Comparison of ENCODE assay signal across 8 mouse cellular contexts in genomic region chr6:131386416-131387019, GRCm38 (mm10). TPM values are rescaled to one million over a fixed set of nuclear protein-coding genes. Genes with fewer than 3 reads are reported as not detected.
A peak's percentile ranks its signal among the peaks of the same experiment; 100 is the strongest.
DNase-seq lines count a peak whose midpoint lies in the region; ATAC-seq and TF ChIP-seq lines count a peak whose summit lies in the region.

No protein-coding gene starts in this region.

- TF ChIP-seq RAD21 in MEL (IDR thresholded peaks at IDR 0.05; ENCODE audit: low read depth, low read length), result no peak

- H3K4me1 ChIP-seq in heart, embryonic 13.5 days, result peaks cover 60% of the 10 kb centered on the region
- H3K4me1 ChIP-seq in MEL (ENCODE audit: control insufficient read depth in 1 of 2, insufficient read depth in 2 of 2, low read length in 2 of 2), result peaks cover 19 to 41% of the 10 kb centered on the region in 2 experiments
- no peaks in the 10 kb centered on the region for H3K4me1 ChIP-seq in hindbrain, embryonic 11.5 days (replicated peaks; ENCODE audit: control insufficient read depth, insufficient read depth, low read length)
- H3K4me1 ChIP-seq in midbrain, embryonic 11.5 days (ENCODE audit: control insufficient read depth, insufficient read depth, low read length), result peaks cover 12% of the 10 kb centered on the region; the same call in 1 of the 2 replicates

- TF ChIP-seq CTCF in MEL (IDR thresholded peaks at IDR 0.05 in 2 of 3, conservative IDR thresholded peaks at IDR 0.05 in 1 of 3; ENCODE audit: control insufficient read depth in 1 of 3, insufficient read depth in 1 of 3, low read depth in 2 of 3, low read length in 3 of 3, poor library complexity in 1 of 3, severe bottlenecking in 1 of 3), result no peak

- H3K4me3 ChIP-seq in heart, embryonic 13.5 days, result peak overlapping the region; percentile 96
- peak overlapping the region; percentile 99 for H3K4me3 ChIP-seq in MEL (ENCODE audit: control insufficient read depth in 1 of 2, insufficient read depth in 1 of 2, low read depth in 2 of 2, low read length in 2 of 2)
- H3K4me3 ChIP-seq in hindbrain, embryonic 11.5 days (ENCODE audit: low read depth, low read length), result peak overlapping the region; percentile 66
- H3K4me3 ChIP-seq in midbrain, embryonic 11.5 days (ENCODE audit: low read depth, low read length), result peak overlapping the region; percentile 80

- no peak for ATAC-seq in heart, embryonic 13.5 days (ENCODE audit: extremely low read depth, insufficient number of reproducible peaks, low FRiP score, low TSS enrichment)
- ATAC-seq in hindbrain, embryonic 11.5 days (ENCODE audit: low FRiP score), result no peak
- no peak for ATAC-seq in midbrain, embryonic 11.5 days (ENCODE audit: low FRiP score)

- peak overlapping the region; percentile 98 for H3K9ac ChIP-seq in heart, embryonic 13.5 days
- H3K9ac ChIP-seq in MEL (ENCODE audit: control insufficient read depth, low read depth, low read length, poor library complexity, severe bottlenecking), result peak overlapping the region; percentile 97
- no peak overlapping the region for H3K9ac ChIP-seq in hindbrain, embryonic 11.5 days (ENCODE audit: low read depth, low read length)
- peak overlapping the region; percentile 89 for H3K9ac ChIP-seq in midbrain, embryonic 11.5 days (ENCODE audit: low read length)

- no peaks in the 10 kb centered on the region; the same call in 1 of the 2 replicates for H3K36me3 ChIP-seq in heart, embryonic 13.5 days
- H3K36me3 ChIP-seq in MEL (ENCODE audit: control insufficient read depth in 1 of 2, insufficient read depth in 2 of 2, low read length in 2 of 2), result peaks cover 23 to 52% of the 10 kb centered on the region in 2 experiments
- H3K36me3 ChIP-seq in hindbrain, embryonic 11.5 days (ENCODE audit: control insufficient read depth, insufficient read depth, low read length), result no peaks in the 10 kb centered on the region
- no peaks in the 10 kb centered on the region for H3K36me3 ChIP-seq in midbrain, embryonic 11.5 days (ENCODE audit: control insufficient read depth, insufficient read depth, low read length)

- no peak overlapping the region for H3K27ac ChIP-seq in heart, embryonic 13.5 days (replicated peaks)
- H3K27ac ChIP-seq in MEL (ENCODE audit: control insufficient read depth, low read depth, low read length), result peak overlapping the region; percentile 98
- H3K27ac ChIP-seq in hindbrain, embryonic 11.5 days (ENCODE audit: low read depth, low read length), result no peak overlapping the region
- H3K27ac ChIP-seq in midbrain, embryonic 11.5 days (ENCODE audit: low read depth, low read length), result no peak overlapping the region

- TF ChIP-seq EP300 in MEL (IDR thresholded peaks at IDR 0.05; ENCODE audit: low read depth in 1 of 2, low read length in 2 of 2), result peak in 1 of 2 experiments; percentile 86; a peak in 3 of 4 replicates

- H3K79me2 ChIP-seq in MEL (ENCODE audit: control insufficient read depth, insufficient read depth, low read length, poor library complexity), result peaks cover 71% of the 10 kb centered on the region

- H3K9me3 ChIP-seq in heart, embryonic 13.5 days, result no peaks in the 10 kb centered on the region
- no peaks in the 10 kb centered on the region for H3K9me3 ChIP-seq in MEL (replicated peaks; ENCODE audit: insufficient read depth, low read length)
- no peaks in the 10 kb centered on the region for H3K9me3 ChIP-seq in hindbrain, embryonic 11.5 days (ENCODE audit: control insufficient read depth, low read length)
- no peaks in the 10 kb centered on the region for H3K9me3 ChIP-seq in midbrain, embryonic 11.5 days (ENCODE audit: control insufficient read depth, low read length)

- peak overlapping the region; percentile 94 for H3K4me2 ChIP-seq in heart, embryonic 13.5 days
- H3K4me2 ChIP-seq in hindbrain, embryonic 11.5 days (replicated peaks; ENCODE audit: low read depth, low read length), result peak overlapping the region; percentile 86
- peak overlapping the region; percentile 51 for H3K4me2 ChIP-seq in midbrain, embryonic 11.5 days

- 37% methylated on average over 9 of the region's 9 CpGs for WGBS in heart, embryonic 13.5 days
- WGBS in hindbrain, embryonic 11.5 days, result 49% methylated on average over 9 of the region's 9 CpGs
- WGBS in midbrain, embryonic 11.5 days, result 48% methylated on average over 9 of the region's 9 CpGs

- no peak for DNase-seq in heart, adult 9 months (ENCODE audit: low spot score in 2 of 2)
- peak; percentile 57 for DNase-seq in MEL (ENCODE audit: low read depth, low spot score)
- no peak for DNase-seq in hindbrain, embryonic 11.5 days (ENCODE audit: low spot score)
- DNase-seq in midbrain, embryonic 11.5 days (ENCODE audit: low spot score, missing footprints), result no peak
- DNase-seq in urinary bladder, postnatal 25 days (ENCODE audit: low spot score), result no peak
- no peak for DNase-seq in urinary bladder, postnatal 14 days (ENCODE audit: low spot score)
- no peak for DNase-seq in lung, postnatal 4 days

- no peak for TF ChIP-seq POLR2A in MEL (IDR thresholded peaks at IDR 0.05; ENCODE audit: control insufficient read depth in 1 of 2, insufficient read depth in 1 of 2, low read depth in 1 of 2, low read length in 2 of 2, poor library complexity in 1 of 2)

- H3K27me3 ChIP-seq in heart, embryonic 13.5 days (replicated peaks), result no peaks in the 10 kb centered on the region
- no peaks in the 10 kb centered on the region; a peak in 1 of 4 replicates for H3K27me3 ChIP-seq in MEL (ENCODE audit: control insufficient read depth in 1 of 2, insufficient read depth in 2 of 2, low read length in 2 of 2)
- H3K27me3 ChIP-seq in hindbrain, embryonic 11.5 days (ENCODE audit: control insufficient read depth, insufficient read depth, low read length), result no peaks in the 10 kb centered on the region
- H3K27me3 ChIP-seq in midbrain, embryonic 11.5 days (ENCODE audit: control insufficient read depth, insufficient read depth, low read length), result no peaks in the 10 kb centered on the region

TF ChIP-seq in MEL, 35 proteins besides CTCF, POLR2A, EP300 and RAD21:
- TF ChIP-seq CHD1 (IDR thresholded peaks at IDR 0.05; ENCODE audit: low read depth, low read length) (peak; percentile 71), MAX (IDR thresholded peaks at IDR 0.05; ENCODE audit: low read length) (no peak), POLR2AphosphoS2 (IDR thresholded peaks at IDR 0.05; ENCODE audit: low read length) (no peak; the same call in 1 of the 2 replicates), BHLHE40 (IDR thresholded peaks at IDR 0.05; ENCODE audit: borderline replicate concordance, low read depth, low read length) (peak; percentile 17; the same call in 1 of the 2 replicates), GATA1 (IDR thresholded peaks at IDR 0.05; ENCODE audit: low read depth, low read length) (peak; percentile 77), RCOR1 (IDR thresholded peaks at IDR 0.05; ENCODE audit: low read depth, low read length) (peak; percentile 51), TCF12 (IDR thresholded peaks at IDR 0.05; ENCODE audit: low read depth, low read length) (peak; percentile 89), MAFK (IDR thresholded peaks at IDR 0.05; ENCODE audit: borderline replicate concordance, low read depth, low read length) (0 out of 2 replicates have a peak, but pooled peaks have one; percentile 13), ELF1 (IDR thresholded peaks at IDR 0.05; ENCODE audit: low read depth, low read length) (0 out of 2 replicates have a peak, but pooled peaks have one; percentile 17), HCFC1 (IDR thresholded peaks at IDR 0.05; ENCODE audit: low read depth, low read length) (peak; percentile 46; the same call in 1 of the 2 replicates), ETS1 (IDR thresholded peaks at IDR 0.05; ENCODE audit: low read depth, low read length) (peak; percentile 65), TAL1 (IDR thresholded peaks at IDR 0.05; ENCODE audit: low read length) (0 out of 2 replicates have a peak, but pooled peaks have one; percentile 11), MYB (IDR thresholded peaks at IDR 0.05; ENCODE audit: low read depth, low read length) (0 out of 2 replicates have a peak, but pooled peaks have one; percentile 26), ZNF384 (IDR thresholded peaks at IDR 0.05; ENCODE audit: low read depth, low read length) (no peak), NELFE (IDR thresholded peaks at IDR 0.05; ENCODE audit: low read depth, low read length) (0 out of 2 replicates have a peak, but pooled peaks have one; percentile 33)

RNA-seq across cellular contexts. Expression of gene Ybx3, which starts 1.8 kb away (rescaled TPM):
- polyA plus RNA-seq in heart, embryonic 13.5 days (2015; fragmentation: Nextera tagmentation; extraction: Ambion mirVana), result 36.9 and 43.2 TPM in 2 replicates
- 575 and 609 TPM in 2 replicates for total RNA-seq in MEL (2012; rRNA removed)
- 1,000 to 10,000 TPM in 1 of 2 experiments, 100 to 1,000 TPM in 1; 105 to 1,042 TPM for polyA plus RNA-seq in MEL (2012; ENCODE audit: insufficient read depth in 1 of 2, insufficient read length in 2 of 2, low read depth in 1 of 2, low replicate concordance in 2 of 2, missing spikeins in 1 of 2)
- polyA plus RNA-seq in hindbrain, embryonic 11.5 days (2014; fragmentation: Nextera tagmentation; extraction: Ambion mirVana), result 34.4 and 38.8 TPM in 2 replicates
- polyA plus RNA-seq in midbrain, embryonic 11.5 days (2014; fragmentation: Nextera tagmentation; extraction: Ambion mirVana), result 36.3 and 38.6 TPM in 2 replicates

RNA-seq across cellular contexts. Expression of gene Styk1, which starts 33.1 kb away (rescaled TPM):
- 0.71 and 1.1 TPM in 2 replicates for polyA plus RNA-seq in heart, embryonic 13.5 days (2015; fragmentation: Nextera tagmentation; extraction: Ambion mirVana)
- total RNA-seq in MEL (2012; rRNA removed), result 0.12 and 0.20 TPM in 2 replicates
- under 1 TPM in 1 of 2 experiments, not detected in 1; 0.11 TPM for polyA plus RNA-seq in MEL (2012; ENCODE audit: insufficient read depth in 1 of 2, insufficient read length in 2 of 2, low read depth in 1 of 2, low replicate concordance in 2 of 2, missing spikeins in 1 of 2)
- polyA plus RNA-seq in hindbrain, embryonic 11.5 days (2014; fragmentation: Nextera tagmentation; extraction: Ambion mirVana), result 1.1 TPM in 2 replicates
- 0.34 and 0.86 TPM in 2 replicates for polyA plus RNA-seq in midbrain, embryonic 11.5 days (2014; fragmentation: Nextera tagmentation; extraction: Ambion mirVana)
